Mouse (Mus musculus) heart, embryonic 10.5 days (tissue): ENCODE measurements at regions not wholly inside any gene's neighbourhood (a gene's known extent, or its start where the extent isn't known, plus 50 kb on each side); places are given as distances from the start of the nearest gene placed in this dataset.

Experiments used
- DNase-seq: peaks from one replicate; pipeline ENCODE4 v3.0.0-alpha.2; 2017; ENCODE audit warnings: low spot score
- H3K27ac ChIP-seq: fragments of 300-500 bp; sonication (generic); 2 replicates; pipeline ENCODE4 v1.5.1; 2016; ENCODE audit warnings: mild to moderate bottlenecking
- H3K27me3 ChIP-seq: fragments of 300-500 bp; sonication (generic); 2 replicates; pipeline ENCODE4 v1.6.1; 2016; ENCODE audit warnings: mild to moderate bottlenecking; ENCODE audit not compliant: poor library complexity, insufficient read depth, severe bottlenecking
- H3K36me3 ChIP-seq: fragments of 300-500 bp; sonication (generic); 2 replicates; pipeline ENCODE4 v1.6.1; 2016; ENCODE audit warnings: mild to moderate bottlenecking, moderate library complexity
- H3K4me1 ChIP-seq: fragments of 300-500 bp; sonication (generic); 2 replicates; pipeline ENCODE4 v1.6.1; 2016; ENCODE audit warnings: mild to moderate bottlenecking
- H3K4me3 ChIP-seq: fragments of 300-500 bp; sonication (generic); 2 replicates; pipeline ENCODE4 v1.5.1; 2016; ENCODE audit warnings: mild to moderate bottlenecking, moderate library complexity
- H3K9me3 ChIP-seq: fragments of 300-500 bp; sonication (generic); 2 replicates; pipeline ENCODE4 v1.6.1; 2016; ENCODE audit warnings: mild to moderate bottlenecking, moderate library complexity
- WGBS: fragments of 180-500 bp; shearing (Covaris S2); methylation state at CpG from one replicate; pipeline ENCODE4 v1.1.7; 2016; 5-methylcytosine and 5-hydroxymethylcytosine counted together

DNA sequence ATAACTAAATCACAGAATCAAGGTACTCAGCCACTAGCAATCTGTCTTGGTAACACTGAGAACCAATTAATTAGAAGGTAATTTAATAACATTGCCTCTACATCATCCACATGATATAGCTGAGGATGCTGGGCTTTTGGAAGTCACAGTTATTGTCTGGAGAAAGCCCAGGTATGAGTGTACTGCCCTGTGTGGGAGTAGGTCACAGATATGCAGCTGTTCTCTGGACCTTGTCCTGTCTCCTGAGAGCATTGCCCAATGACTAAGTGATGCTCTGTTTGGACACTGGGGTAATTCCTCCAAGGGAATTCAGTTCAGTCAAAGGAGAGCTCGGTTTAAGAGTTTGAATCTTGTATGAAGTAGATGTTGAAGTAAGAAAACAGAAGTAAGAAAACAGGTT lies 199.6 kb downstream of the Gm10260 start:
- 66% methylated on average over 1 of the region's 1 CpGs for WGBS
- Histone ChIP-seq H3K4me1 (peaks cover 7% of the 10 kb centered on the region; the same call in 1 of the 2 replicates), H3K4me3 (no peak overlapping the region), H3K9me3 (peaks cover 2% of the 10 kb centered on the region; the same call in 1 of the 2 replicates), H3K36me3 (no peaks in the 10 kb centered on the region), H3K27ac (no peak overlapping the region), H3K27me3 (no peaks in the 10 kb centered on the region)
- DNase-seq: no peak

DNA sequence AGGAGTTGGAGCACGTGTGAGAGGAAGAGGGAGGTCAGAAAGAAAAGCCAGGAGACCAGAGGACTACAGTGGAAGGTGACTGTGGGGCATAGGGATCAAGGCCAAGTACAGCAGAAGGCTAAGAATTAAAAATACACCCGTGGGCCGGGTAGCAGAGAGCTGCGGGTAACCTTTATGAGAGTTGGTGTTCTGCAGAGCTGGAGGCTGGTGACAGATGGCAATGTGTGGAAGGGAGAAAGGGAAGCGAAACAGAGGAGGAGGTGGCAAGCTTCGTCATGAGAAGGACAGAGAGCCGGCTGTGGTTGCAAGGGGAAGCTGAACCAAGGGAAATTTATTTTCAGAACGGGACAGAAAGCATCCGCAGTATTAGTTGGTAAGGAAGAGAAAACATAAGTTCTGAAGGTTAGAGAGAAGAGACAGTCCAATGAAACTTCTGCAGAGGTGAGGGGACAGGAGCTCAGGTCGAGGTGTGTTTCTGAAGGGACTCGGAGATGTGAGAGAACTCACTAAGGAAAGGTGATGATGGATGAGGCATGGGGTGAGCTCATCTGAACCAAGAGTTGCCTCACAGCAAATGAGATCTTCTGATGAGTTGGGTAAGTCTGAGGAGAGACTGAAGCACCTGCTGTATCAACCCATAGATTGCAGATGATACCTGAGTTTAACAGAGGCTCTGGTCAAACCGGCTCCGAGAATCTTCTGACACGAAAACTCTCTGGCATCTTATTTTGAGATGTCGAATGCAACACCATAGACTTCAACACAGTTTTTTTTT lies 200.6 kb downstream of the Gm10260 start:
- 85% methylated on average over 15 of the region's 15 CpGs for WGBS
- Histone ChIP-seq H3K36me3 (no peaks in the 10 kb centered on the region), H3K4me3 (no peak overlapping the region), H3K4me1 (peaks cover 4% of the 10 kb centered on the region), H3K9me3 (peaks cover 2% of the 10 kb centered on the region; the same call in 1 of the 2 replicates), H3K27ac (no peak overlapping the region), H3K27me3 (no peaks in the 10 kb centered on the region)
- DNase-seq: no peak

DNA sequence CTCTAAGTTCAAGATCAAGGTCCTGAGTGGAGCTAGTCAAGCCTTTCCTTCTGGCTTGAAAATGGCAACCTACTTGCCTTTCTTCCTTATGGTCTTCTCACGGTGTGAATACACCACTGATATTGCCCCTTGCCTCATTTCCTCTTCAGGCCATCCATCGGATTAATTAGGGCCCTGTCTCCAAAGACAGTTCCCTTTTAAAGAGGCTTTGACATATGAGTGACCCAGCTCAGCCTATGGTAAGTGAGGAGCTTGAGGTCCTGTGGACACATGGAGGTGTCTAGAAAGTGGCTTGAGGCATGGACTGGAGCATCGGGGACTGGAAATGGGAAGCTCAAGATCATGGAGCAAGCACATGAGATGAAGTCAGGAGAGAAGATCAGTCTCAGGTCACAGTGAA lies 201.5 kb downstream of the Gm10260 start:
- no peaks in the 10 kb centered on the region for H3K27me3 ChIP-seq
- H3K36me3 ChIP-seq: no peaks in the 10 kb centered on the region
- no peak for DNase-seq
- H3K4me1 ChIP-seq: peaks cover 8% of the 10 kb centered on the region
- H3K27ac ChIP-seq: no peak overlapping the region
- no peak overlapping the region for H3K4me3 ChIP-seq
- WGBS: 95% methylated on average over 3 of the region's 3 CpGs
- H3K9me3 ChIP-seq: peaks cover 2% of the 10 kb centered on the region; the same call in 1 of the 2 replicates

DNA sequence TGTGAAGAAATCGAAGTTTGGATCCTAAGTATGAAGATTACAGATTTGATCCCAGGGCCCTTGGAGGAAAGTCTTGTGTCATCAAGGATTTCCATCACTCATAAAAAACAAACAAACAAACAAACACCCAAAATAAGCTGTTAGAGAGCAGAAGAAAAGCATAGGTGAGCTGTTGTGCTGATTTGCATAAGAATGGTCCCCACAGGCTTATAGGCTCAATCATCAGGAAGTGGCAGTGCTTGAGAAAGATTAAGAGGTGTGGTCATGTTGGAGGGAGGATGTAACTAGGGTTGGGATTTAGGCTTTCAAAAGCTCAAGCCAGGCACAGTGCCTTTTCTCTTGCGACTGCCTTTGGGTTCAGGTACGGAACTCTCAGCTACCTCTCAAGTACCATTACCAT lies 205.1 kb downstream of the Gm10260 start:
- 86% methylated on average over 3 of the region's 3 CpGs for WGBS
- no peak for DNase-seq
- Histone ChIP-seq H3K4me1 (peaks cover 7% of the 10 kb centered on the region), H3K4me3 (no peak overlapping the region), H3K27me3 (no peaks in the 10 kb centered on the region), H3K27ac (no peak overlapping the region), H3K36me3 (no peaks in the 10 kb centered on the region), H3K9me3 (peaks cover 2% of the 10 kb centered on the region; the same call in 1 of the 2 replicates)

DNA sequence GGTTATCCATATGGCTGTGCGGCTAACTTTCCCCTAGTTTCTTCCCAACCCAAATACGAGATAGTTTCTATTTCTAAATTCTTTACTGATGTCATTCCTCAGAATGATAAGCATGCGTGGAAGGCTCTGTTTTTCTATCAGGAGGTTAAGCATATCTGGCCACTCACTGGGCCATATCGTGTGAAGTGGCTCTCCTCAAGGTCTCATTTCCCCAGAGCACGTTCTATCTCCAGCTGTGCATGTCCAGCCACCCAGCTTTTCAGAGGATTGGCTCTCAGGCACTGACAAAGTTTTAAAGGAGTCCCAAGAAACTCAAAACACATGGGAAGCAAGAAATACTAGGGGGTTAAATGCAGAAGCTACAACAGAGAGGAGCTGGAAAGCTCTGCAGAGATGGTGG lies 205.8 kb downstream of the Gm10260 start:
- H3K27ac ChIP-seq: no peak overlapping the region
- H3K4me3 ChIP-seq: no peak overlapping the region
- H3K9me3 ChIP-seq: peaks cover 2% of the 10 kb centered on the region; the same call in 1 of the 2 replicates
- H3K4me1 ChIP-seq: peaks cover 7% of the 10 kb centered on the region
- WGBS: 20% methylated on average over 5 of the region's 5 CpGs
- no peak for DNase-seq
- H3K27me3 ChIP-seq: no peaks in the 10 kb centered on the region
- H3K36me3 ChIP-seq: no peaks in the 10 kb centered on the region

DNA sequence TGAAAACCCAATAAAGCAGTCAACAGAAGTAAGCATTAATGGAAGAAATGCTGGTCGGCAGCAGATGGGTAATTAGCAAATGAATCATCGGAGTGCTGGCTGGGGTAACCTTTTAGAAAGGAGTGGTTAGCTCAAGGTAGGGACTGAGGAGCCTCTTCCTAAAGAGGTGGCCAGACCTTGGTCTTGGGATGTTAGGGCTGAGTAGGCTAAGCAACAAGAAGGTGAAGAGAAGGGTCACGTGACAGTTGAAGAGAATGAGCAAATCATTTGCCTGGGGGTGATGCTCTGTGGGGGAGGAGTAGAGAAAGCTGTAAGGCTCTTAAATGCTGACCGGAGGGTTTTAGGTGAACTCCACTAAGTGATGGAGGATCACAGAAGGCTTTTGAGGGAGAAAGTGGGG lies 208.2 kb downstream of the Gm10260 start:
- Histone ChIP-seq H3K27ac (no peak overlapping the region), H3K4me3 (no peak overlapping the region), H3K4me1 (peaks cover 23% of the 10 kb centered on the region), H3K36me3 (no peaks in the 10 kb centered on the region), H3K27me3 (no peaks in the 10 kb centered on the region), H3K9me3 (peaks cover 1% of the 10 kb centered on the region; the same call in 1 of the 2 replicates)
- no peak for DNase-seq
- WGBS: 73% methylated on average over 4 of the region's 4 CpGs

DNA sequence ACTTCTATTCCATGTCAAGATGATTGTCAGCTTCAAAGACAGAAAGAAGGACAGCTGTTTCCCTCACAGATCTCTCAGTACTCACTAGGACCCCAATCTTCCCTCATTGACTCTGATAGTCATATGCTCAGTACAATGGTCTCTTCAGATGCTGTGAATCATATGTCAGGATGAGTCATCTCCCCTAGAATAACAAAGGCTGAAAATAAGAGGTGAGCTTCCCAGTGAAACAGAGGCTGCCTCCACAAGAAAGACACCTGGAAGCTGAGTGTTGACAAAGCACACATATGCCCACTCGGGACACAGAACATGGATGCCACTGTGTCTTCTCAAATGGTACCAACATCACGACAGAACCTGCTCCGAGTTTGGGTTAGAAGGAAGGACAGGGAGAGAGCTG lies 209.6 kb downstream of the Gm10260 start:
- Histone ChIP-seq H3K4me3 (no peak overlapping the region), H3K36me3 (no peaks in the 10 kb centered on the region), H3K27ac (no peak overlapping the region), H3K9me3 (no peaks in the 10 kb centered on the region), H3K27me3 (no peaks in the 10 kb centered on the region), H3K4me1 (peaks cover 29% of the 10 kb centered on the region)
- WGBS: 86% methylated on average over 3 of the region's 3 CpGs
- no peak for DNase-seq

DNA sequence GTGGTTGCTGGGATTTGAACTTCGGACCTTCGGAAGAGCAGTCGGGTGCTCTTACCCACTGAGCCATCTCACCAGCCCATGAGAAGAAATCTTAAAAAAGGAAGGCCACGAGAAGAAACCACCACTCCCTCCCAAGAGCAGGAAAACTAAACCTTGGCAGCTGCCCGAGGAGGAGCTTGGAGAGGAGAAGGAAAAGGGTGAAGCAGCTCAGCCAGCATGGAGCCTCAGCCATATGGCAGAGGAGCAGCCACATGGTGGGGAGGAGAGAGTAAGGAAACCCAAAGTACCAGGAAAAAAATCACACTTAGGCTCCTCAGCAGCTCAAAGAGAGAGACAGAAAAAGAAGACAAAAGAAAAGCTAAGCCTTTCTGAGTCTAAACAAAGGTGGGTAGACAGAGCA lies 210.3 kb downstream of the Gm10260 start:
- WGBS: 80% methylated on average over 5 of the region's 5 CpGs
- no peaks in the 10 kb centered on the region for H3K9me3 ChIP-seq

DNA sequence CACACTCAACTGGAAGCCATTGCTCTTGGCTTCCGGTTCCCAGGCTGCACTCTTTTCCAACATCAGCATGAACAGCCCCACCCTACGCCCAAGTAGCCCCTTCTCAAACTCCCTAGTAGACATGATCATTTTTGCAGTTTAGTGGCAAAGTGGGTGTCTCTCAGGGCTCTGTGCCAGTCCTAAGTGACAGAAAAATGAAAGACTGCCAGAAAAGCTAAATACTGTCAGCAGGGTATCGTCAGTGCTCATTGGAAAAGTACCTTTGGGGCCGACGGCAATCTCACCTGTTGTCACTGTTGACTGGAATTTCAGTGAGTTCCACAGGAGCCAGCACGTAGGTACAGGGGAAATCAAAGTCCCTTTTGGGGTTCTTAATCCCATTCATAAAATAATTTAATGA lies 211.0 kb downstream of the Gm10260 start:
- Histone ChIP-seq H3K9me3 (no peaks in the 10 kb centered on the region), H3K4me3 (no peak overlapping the region), H3K27ac (peak overlapping the region; percentile 62), H3K4me1 (peaks cover 25% of the 10 kb centered on the region), H3K27me3 (no peaks in the 10 kb centered on the region), H3K36me3 (no peaks in the 10 kb centered on the region)
- 92% methylated on average over 6 of the region's 6 CpGs for WGBS
- no peak for DNase-seq

More for the DNA sequence above, 210.3 kb downstream of the Gm10260 start:
- H3K4me1 ChIP-seq: peaks cover 29% of the 10 kb centered on the region
- H3K27ac ChIP-seq: no peak overlapping the region
- H3K4me3 ChIP-seq: no peak overlapping the region
- no peaks in the 10 kb centered on the region for H3K27me3 ChIP-seq
- no peak for DNase-seq
- H3K36me3 ChIP-seq: no peaks in the 10 kb centered on the region

DNA sequence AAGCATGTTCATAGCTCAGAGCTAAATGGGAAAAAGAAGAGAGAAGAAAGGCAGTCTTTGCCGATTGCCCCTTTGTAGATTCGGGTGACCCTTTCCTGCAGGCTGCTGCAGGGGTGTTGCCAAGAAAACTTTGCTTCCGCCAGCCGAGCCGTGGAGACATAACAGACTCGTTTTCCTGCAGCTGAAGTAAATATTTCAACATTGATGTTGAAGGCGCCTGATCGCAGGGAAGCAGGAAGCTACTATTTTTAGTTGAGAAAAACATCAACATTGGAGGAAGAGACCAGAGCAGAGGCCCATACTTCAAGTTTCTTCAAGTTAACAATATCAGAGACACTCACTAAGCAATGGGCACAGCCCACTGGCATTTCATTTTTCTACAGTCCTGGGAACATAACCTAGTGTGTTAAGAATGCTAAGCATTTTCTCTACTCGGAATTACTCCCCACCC lies 211.9 kb downstream of the Gm10260 start:
- Histone ChIP-seq H3K36me3 (no peaks in the 10 kb centered on the region), H3K27me3 (no peaks in the 10 kb centered on the region), H3K9me3 (no peaks in the 10 kb centered on the region), H3K4me1 (peaks cover 22% of the 10 kb centered on the region), H3K27ac (peak overlapping the region; percentile 62), H3K4me3 (no peak overlapping the region)
- 20% methylated on average over 9 of the region's 9 CpGs for WGBS
- DNase-seq: no peak

DNA sequence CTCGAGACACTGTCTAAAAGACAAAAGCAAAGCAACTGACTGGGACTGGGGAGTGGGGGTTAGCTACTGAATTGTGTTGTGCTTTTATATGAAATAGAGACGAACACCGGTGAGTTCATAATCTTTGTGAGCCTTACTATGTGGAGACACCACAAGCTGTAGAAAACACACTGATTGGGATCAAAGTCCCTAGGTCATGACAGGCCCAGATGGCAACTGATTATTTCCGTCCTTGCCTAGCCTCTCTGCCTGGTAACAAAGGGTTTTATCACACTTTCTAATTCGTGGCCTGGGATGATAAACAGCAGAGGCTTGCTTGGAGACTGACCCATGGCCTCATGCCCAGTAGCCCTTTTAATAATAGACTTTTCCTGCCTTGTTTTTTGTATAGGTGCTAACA lies 213.5 kb downstream of the Gm10260 start:
- DNase-seq: no peak
- Histone ChIP-seq H3K4me3 (no peak overlapping the region), H3K4me1 (peaks cover 22% of the 10 kb centered on the region), H3K27ac (peak overlapping the region; percentile 52), H3K27me3 (no peaks in the 10 kb centered on the region), H3K36me3 (no peaks in the 10 kb centered on the region), H3K9me3 (no peaks in the 10 kb centered on the region)
- 33% methylated on average over 5 of the region's 5 CpGs for WGBS

DNA sequence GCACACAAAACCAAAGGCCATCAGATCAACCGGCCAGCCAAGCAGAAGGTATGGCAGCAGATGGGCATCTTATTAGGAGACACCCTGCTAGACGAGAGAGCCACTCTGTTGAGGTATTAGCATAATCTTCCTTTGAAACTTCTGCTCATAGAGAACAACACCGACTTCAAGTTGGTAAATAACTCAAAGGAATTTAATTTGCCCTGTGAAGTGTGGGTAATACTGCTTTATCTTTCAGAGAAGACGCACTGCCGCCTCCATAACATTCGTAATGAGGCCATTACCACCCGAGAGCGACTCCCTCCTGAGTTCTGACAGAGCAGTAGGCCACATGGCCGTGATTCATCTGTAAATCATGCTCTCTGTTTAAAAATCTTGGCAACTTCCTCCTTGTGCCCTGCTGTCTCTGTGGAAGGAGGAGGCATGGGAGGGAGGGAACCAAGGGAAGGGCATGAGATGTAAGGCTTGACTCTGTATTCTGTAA lies 214.4 kb downstream of the Gm10260 start:
- Histone ChIP-seq H3K9me3 (no peaks in the 10 kb centered on the region), H3K36me3 (no peaks in the 10 kb centered on the region), H3K4me1 (peaks cover 22% of the 10 kb centered on the region), H3K27me3 (no peaks in the 10 kb centered on the region), H3K4me3 (no peak overlapping the region), H3K27ac (0 out of 2 replicates have a peak overlapping the region, but pooled peaks have one; percentile 5)
- 68% methylated on average over 9 of the region's 9 CpGs for WGBS
- no peak for DNase-seq

DNA sequence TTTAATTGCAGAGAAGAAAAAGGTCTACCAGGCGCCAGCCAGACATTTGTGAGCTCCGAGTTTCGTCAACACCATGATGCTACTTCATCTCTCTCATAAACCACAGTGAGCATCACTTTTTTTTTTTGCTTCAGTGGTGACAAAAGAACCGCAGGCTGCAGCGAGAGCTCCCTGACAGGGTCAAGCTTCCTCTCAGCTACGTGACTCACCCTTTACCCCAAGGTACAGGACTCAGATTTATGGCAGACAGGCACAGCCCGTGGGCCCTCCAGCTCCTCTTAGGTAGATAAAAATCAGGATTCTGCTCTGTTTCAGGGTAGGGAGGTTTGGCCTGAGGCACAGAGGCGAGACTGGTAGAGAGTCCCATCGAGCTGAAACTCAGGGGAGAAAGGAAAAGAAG lies 220.7 kb downstream of the Gm10260 start:
- no peaks in the 10 kb centered on the region for H3K9me3 ChIP-seq
- no peak overlapping the region for H3K27ac ChIP-seq
- no peak for DNase-seq
- WGBS: 68% methylated on average over 9 of the region's 9 CpGs
- no peak overlapping the region for H3K4me3 ChIP-seq
- no peaks in the 10 kb centered on the region for H3K27me3 ChIP-seq
- no peaks in the 10 kb centered on the region for H3K36me3 ChIP-seq
- H3K4me1 ChIP-seq: peaks cover 8% of the 10 kb centered on the region; the same call in 1 of the 2 replicates
